Mouse (Mus musculus): ENCODE measurements around the gene Abcg5.

Gene Abcg5

GRCm38 (mm10) chr17:84616526-84617074 lies 66.2 kb downstream of the Abcg5 start:
- DNase-seq (ENCODE audit: extremely low read depth, insufficient read length, low spot score): no peak

DNA sequence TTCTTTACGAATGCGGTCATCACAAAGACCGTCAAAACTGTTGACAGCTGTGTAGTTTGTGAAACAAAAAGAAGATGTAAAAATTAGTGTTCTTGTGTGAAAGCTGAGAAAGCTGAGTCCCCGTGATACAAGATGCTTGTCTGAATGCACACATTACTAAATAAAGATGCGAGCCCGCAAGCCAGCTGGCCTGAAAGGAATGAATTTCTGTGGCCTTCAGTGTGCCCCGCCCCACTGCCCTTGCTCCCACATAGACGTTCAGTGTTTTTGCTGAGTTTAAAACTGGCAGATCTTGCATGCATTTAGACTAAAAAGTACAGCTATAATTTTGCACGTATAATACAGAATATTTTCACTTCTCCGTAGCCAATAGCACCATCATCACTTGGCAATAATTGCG lies 67.0 kb downstream of the Abcg5 start:
- DNase-seq (ENCODE audit: extremely low read depth, insufficient read length, low spot score): no peak

DNA sequence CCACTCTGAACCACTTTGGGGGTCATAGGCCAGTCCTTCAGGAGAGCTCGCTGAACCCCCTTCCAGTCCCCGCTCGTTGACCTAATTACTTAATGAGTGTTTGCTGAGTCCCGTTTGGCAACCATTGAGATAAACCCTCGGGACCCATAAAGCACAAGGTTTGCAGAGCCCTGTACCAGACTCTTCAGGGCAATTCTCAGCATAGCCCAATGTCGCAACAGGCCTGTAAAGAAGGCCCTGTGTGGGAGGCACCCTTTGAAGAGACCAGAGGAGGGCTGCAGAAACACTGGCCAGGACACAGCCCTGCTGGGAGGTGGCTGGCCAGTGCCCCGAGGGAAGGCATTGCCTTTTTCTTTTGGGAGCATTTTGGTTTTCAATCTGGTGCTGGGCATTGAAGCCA lies 70.8 kb downstream of the Abcg5 start:
- DNase-seq (ENCODE audit: extremely low read depth, insufficient read length, low spot score): no peak

GRCm38 (mm10) chr17:84611500-84611899 lies 71.3 kb downstream of the Abcg5 start:
- no peak for DNase-seq (ENCODE audit: extremely low read depth, insufficient read length, low spot score)

GRCm38 (mm10) chr17:84608606-84609005 lies 74.2 kb downstream of the Abcg5 start:
- no peak for DNase-seq (ENCODE audit: extremely low read depth, insufficient read length, low spot score)

Measured in 3134 (cell line).